Mouse (Mus musculus): ENCODE data around the gene Cog5. TPM values are rescaled to one million over a fixed set of nuclear protein-coding genes. Genes with fewer than 3 reads are reported as not detected.

Cog5 gene
- polyA plus RNA-seq, 1 experiment from 2014 or later: 7.6 TPM

- 68% methylated on average over 3 of the region's 3 CpGs for WGBS (ENCODE audit: insufficient replicate concordance)
- Histone ChIP-seq H3K27me3 (ENCODE audit: control insufficient read depth, insufficient read depth, low read depth, low read length) (no peaks in the 10 kb centered on the region), H3K36me3 (ENCODE audit: control insufficient read depth, insufficient read depth) (no peaks in the 10 kb centered on the region), H3K27ac (ENCODE audit: low read length) (no peak overlapping the region), H3K9ac (ENCODE audit: low read depth, low read length) (no peak overlapping the region), H3K4me2 (ENCODE audit: low read depth, low read length) (no peak overlapping the region), H3K4me1 (ENCODE audit: control insufficient read depth, low read depth, low read length) (no peaks in the 10 kb centered on the region), H3K4me3 (ENCODE audit: low read depth, low read length) (no peak overlapping the region), H3K9me3 (replicated peaks; ENCODE audit: control insufficient read depth, low read length) (no peaks in the 10 kb centered on the region)
- no peak for ATAC-seq (ENCODE audit: low read depth)
Measured at GRCm38 (mm10) chr12:31714070-31714469, 59.4 kb downstream of the Cog5 start.

GRCm38 (mm10) chr12:31719586-31720275, 65.1 kb downstream of the Cog5 start:
- ATAC-seq (ENCODE audit: low read depth): no peak
- H3K4me3 ChIP-seq (ENCODE audit: low read depth, low read length): no peak overlapping the region
- no peaks in the 10 kb centered on the region for H3K36me3 ChIP-seq (ENCODE audit: control insufficient read depth, insufficient read depth)

GRCm38 (mm10) chr12:31724576-31724975, 69.9 kb downstream of the Cog5 start:
- Histone ChIP-seq H3K27me3 (ENCODE audit: control insufficient read depth, insufficient read depth, low read depth, low read length) (no peaks in the 10 kb centered on the region), H3K4me2 (ENCODE audit: low read depth, low read length) (no peak overlapping the region), H3K36me3 (ENCODE audit: control insufficient read depth, insufficient read depth) (no peaks in the 10 kb centered on the region), H3K4me1 (ENCODE audit: control insufficient read depth, low read depth, low read length) (no peaks in the 10 kb centered on the region), H3K4me3 (ENCODE audit: low read depth, low read length) (no peak overlapping the region), H3K9me3 (replicated peaks; ENCODE audit: control insufficient read depth, low read length) (no peaks in the 10 kb centered on the region), H3K27ac (ENCODE audit: low read length) (no peak overlapping the region), H3K9ac (ENCODE audit: low read depth, low read length) (no peak overlapping the region)
- ATAC-seq (ENCODE audit: low read depth): no peak
- 77% methylated on average over 3 of the region's 3 CpGs for WGBS (ENCODE audit: insufficient replicate concordance)

More at GRCm38 (mm10) chr12:31719586-31720275, 65.1 kb downstream of the Cog5 start:
- Histone ChIP-seq H3K9ac (ENCODE audit: low read depth, low read length) (no peak overlapping the region), H3K4me2 (ENCODE audit: low read depth, low read length) (no peak overlapping the region), H3K9me3 (replicated peaks; ENCODE audit: control insufficient read depth, low read length) (no peaks in the 10 kb centered on the region), H3K27ac (ENCODE audit: low read length) (no peak overlapping the region), H3K4me1 (ENCODE audit: control insufficient read depth, low read depth, low read length) (no peaks in the 10 kb centered on the region), H3K27me3 (ENCODE audit: control insufficient read depth, insufficient read depth, low read depth, low read length) (no peaks in the 10 kb centered on the region)
- 68% methylated on average over 1 of the region's 1 CpGs for WGBS (ENCODE audit: insufficient replicate concordance)

GRCm38 (mm10) chr12:31725511-31726275, 71.0 kb downstream of the Cog5 start:
- Histone ChIP-seq H3K36me3 (ENCODE audit: control insufficient read depth, insufficient read depth) (no peaks in the 10 kb centered on the region), H3K4me2 (ENCODE audit: low read depth, low read length) (no peak overlapping the region), H3K4me1 (ENCODE audit: control insufficient read depth, low read depth, low read length) (no peaks in the 10 kb centered on the region), H3K9ac (ENCODE audit: low read depth, low read length) (no peak overlapping the region), H3K27ac (ENCODE audit: low read length) (no peak overlapping the region), H3K9me3 (replicated peaks; ENCODE audit: control insufficient read depth, low read length) (no peaks in the 10 kb centered on the region), H3K4me3 (ENCODE audit: low read depth, low read length) (no peak overlapping the region), H3K27me3 (ENCODE audit: control insufficient read depth, insufficient read depth, low read depth, low read length) (no peaks in the 10 kb centered on the region)
- 76% methylated on average over 12 of the region's 12 CpGs for WGBS (ENCODE audit: insufficient replicate concordance)
- no peak for ATAC-seq (ENCODE audit: low read depth)

GRCm38 (mm10) chr12:31726707-31727106, 72.0 kb downstream of the Cog5 start:
- WGBS (ENCODE audit: insufficient replicate concordance): 70% methylated on average over 1 of the region's 1 CpGs

GRCm38 (mm10) chr12:31730126-31730525, 75.5 kb downstream of the Cog5 start:
- no peak overlapping the region for H3K4me3 ChIP-seq (ENCODE audit: low read depth, low read length)
- no peaks in the 10 kb centered on the region for H3K27me3 ChIP-seq (ENCODE audit: control insufficient read depth, insufficient read depth, low read depth, low read length)
- no peaks in the 10 kb centered on the region for H3K36me3 ChIP-seq (ENCODE audit: control insufficient read depth, insufficient read depth)
- no peak overlapping the region for H3K9ac ChIP-seq (ENCODE audit: low read depth, low read length)
- 81% methylated on average over 1 of the region's 1 CpGs for WGBS (ENCODE audit: insufficient replicate concordance)
- no peaks in the 10 kb centered on the region for H3K4me1 ChIP-seq (ENCODE audit: control insufficient read depth, low read depth, low read length)
- H3K4me2 ChIP-seq (ENCODE audit: low read depth, low read length): no peak overlapping the region
- no peak for ATAC-seq (ENCODE audit: low read depth)
- H3K9me3 ChIP-seq (replicated peaks; ENCODE audit: control insufficient read depth, low read length): no peaks in the 10 kb centered on the region
- no peak overlapping the region for H3K27ac ChIP-seq (ENCODE audit: low read length)

More at GRCm38 (mm10) chr12:31726707-31727106, 72.0 kb downstream of the Cog5 start:
- Histone ChIP-seq H3K27ac (ENCODE audit: low read length) (no peak overlapping the region), H3K9ac (ENCODE audit: low read depth, low read length) (no peak overlapping the region), H3K4me2 (ENCODE audit: low read depth, low read length) (no peak overlapping the region), H3K27me3 (ENCODE audit: control insufficient read depth, insufficient read depth, low read depth, low read length) (no peaks in the 10 kb centered on the region), H3K9me3 (replicated peaks; ENCODE audit: control insufficient read depth, low read length) (no peaks in the 10 kb centered on the region), H3K4me1 (ENCODE audit: control insufficient read depth, low read depth, low read length) (no peaks in the 10 kb centered on the region), H3K4me3 (ENCODE audit: low read depth, low read length) (no peak overlapping the region), H3K36me3 (ENCODE audit: control insufficient read depth, insufficient read depth) (no peaks in the 10 kb centered on the region)
- ATAC-seq (ENCODE audit: low read depth): no peak

- H3K4me2 ChIP-seq (ENCODE audit: low read depth, low read length): no peak overlapping the region
- H3K27me3 ChIP-seq (ENCODE audit: control insufficient read depth, insufficient read depth, low read depth, low read length): no peaks in the 10 kb centered on the region
- no peaks in the 10 kb centered on the region for H3K4me1 ChIP-seq (ENCODE audit: control insufficient read depth, low read depth, low read length)
- ATAC-seq (ENCODE audit: low read depth): no peak
- no peak overlapping the region for H3K27ac ChIP-seq (ENCODE audit: low read length)
- no peak overlapping the region for H3K9ac ChIP-seq (ENCODE audit: low read depth, low read length)
- H3K36me3 ChIP-seq (ENCODE audit: control insufficient read depth, insufficient read depth): no peaks in the 10 kb centered on the region
- no peaks in the 10 kb centered on the region for H3K9me3 ChIP-seq (replicated peaks; ENCODE audit: control insufficient read depth, low read length)
- H3K4me3 ChIP-seq (ENCODE audit: low read depth, low read length): no peak overlapping the region
- WGBS (ENCODE audit: insufficient replicate concordance): 72% methylated on average over 2 of the region's 2 CpGs
Measured at GRCm38 (mm10) chr12:31734616-31735015, 79.9 kb downstream of the Cog5 start.

- Histone ChIP-seq H3K27ac (ENCODE audit: low read length) (no peak overlapping the region), H3K4me1 (ENCODE audit: control insufficient read depth, low read depth, low read length) (no peaks in the 10 kb centered on the region), H3K9me3 (replicated peaks; ENCODE audit: control insufficient read depth, low read length) (no peaks in the 10 kb centered on the region), H3K4me2 (ENCODE audit: low read depth, low read length) (no peak overlapping the region), H3K36me3 (ENCODE audit: control insufficient read depth, insufficient read depth) (no peaks in the 10 kb centered on the region), H3K27me3 (ENCODE audit: control insufficient read depth, insufficient read depth, low read depth, low read length) (no peaks in the 10 kb centered on the region), H3K4me3 (ENCODE audit: low read depth, low read length) (no peak overlapping the region), H3K9ac (ENCODE audit: low read depth, low read length) (no peak overlapping the region)
- no peak for ATAC-seq (ENCODE audit: low read depth)
- 70% methylated on average over 8 of the region's 8 CpGs for WGBS (ENCODE audit: insufficient replicate concordance)
Measured at GRCm38 (mm10) chr12:31747301-31747700, 92.6 kb downstream of the Cog5 start.

- ATAC-seq (ENCODE audit: low read depth): no peak
- 75% methylated on average over 4 of the region's 4 CpGs for WGBS (ENCODE audit: insufficient replicate concordance)
- Histone ChIP-seq H3K4me3 (ENCODE audit: low read depth, low read length) (no peak overlapping the region), H3K36me3 (ENCODE audit: control insufficient read depth, insufficient read depth) (no peaks in the 10 kb centered on the region), H3K9me3 (replicated peaks; ENCODE audit: control insufficient read depth, low read length) (no peaks in the 10 kb centered on the region), H3K4me2 (ENCODE audit: low read depth, low read length) (no peak overlapping the region), H3K27ac (ENCODE audit: low read length) (no peak overlapping the region), H3K27me3 (ENCODE audit: control insufficient read depth, insufficient read depth, low read depth, low read length) (no peaks in the 10 kb centered on the region), H3K4me1 (ENCODE audit: control insufficient read depth, low read depth, low read length) (no peaks in the 10 kb centered on the region), H3K9ac (ENCODE audit: low read depth, low read length) (no peak overlapping the region)
Measured at GRCm38 (mm10) chr12:31749846-31750245, 95.2 kb downstream of the Cog5 start.
